Mouse (Mus musculus) macrophage (primary cell): ENCODE measurements around the gene Commd6. TPM values are rescaled to one million over a fixed set of nuclear protein-coding genes. Genes with fewer than 3 reads are reported as not detected.
A peak's percentile ranks its signal among the peaks of the same experiment; 100 is the strongest.
"Not testable (repeated sequence)": the region's sequence is repeated elsewhere in the genome, so short reads cannot be mapped to it uniquely, and the experiment has no call there.

ENCODE experiments used
- H3K27ac ChIP-seq: fragments of 350-480 bp; formaldehyde crosslinking; 2 replicates; pipeline ENCODE4 v1.9.0; 2021
- H3K36me3 ChIP-seq: fragments of 350-480 bp; formaldehyde crosslinking; 2 replicates; pipeline ENCODE4 v1.9.0; 2021; ENCODE audit errors: inconsistent target
- H3K4me3 ChIP-seq: fragments of 350-480 bp; formaldehyde crosslinking; 2 replicates; pipeline ENCODE4 v1.9.0; 2021; ENCODE audit errors: inconsistent target
- H3K79me2 ChIP-seq: fragments of 350-480 bp; formaldehyde crosslinking; 2 replicates; pipeline ENCODE4 v1.9.0; 2021; ENCODE audit errors: inconsistent target
- WGBS: methylation state at CpG from one replicate; pipeline ENCODE4 v1.1.7; 2026; ENCODE audit warnings: inconsistent platforms; ENCODE audit not compliant: missing documents; 5-methylcytosine and 5-hydroxymethylcytosine counted together
- polyA plus RNA-seq: library from polyadenylated mRNA; stranded (reverse); fragments of 250-400 nt; gene quantifications from 3 replicates; pipeline ENCODE4 v1.2.4, GENCODE M21; 2018; ENCODE audit warnings: inconsistent platforms

The Commd6 gene
- polyA plus RNA-seq, 1 experiment from 2014 or later: 40.0 TPM

GRCm38 (mm10) chr14:101596691-101597090 lies 43.8 kb downstream of the Commd6 start:
- H3K36me3 ChIP-seq: no peaks in the 10 kb centered on the region
- H3K4me3 ChIP-seq: no peak overlapping the region
- H3K27ac ChIP-seq: no peak overlapping the region
- peaks cover 54% of the 10 kb centered on the region; the same call in 1 of the 2 replicates for H3K79me2 ChIP-seq
- WGBS: 92% methylated on average over 9 of the region's 9 CpGs

GRCm38 (mm10) chr14:101595301-101596080 lies 45.0 kb downstream of the Commd6 start:
- H3K36me3 ChIP-seq: no peaks in the 10 kb centered on the region
- no peak overlapping the region for H3K4me3 ChIP-seq
- peak overlapping the region; percentile 54 for H3K27ac ChIP-seq
- 92% methylated on average over 13 of the region's 13 CpGs for WGBS
- peaks cover 57% of the 10 kb centered on the region; the same call in 1 of the 2 replicates for H3K79me2 ChIP-seq

GRCm38 (mm10) chr14:101594001-101594400 lies 46.5 kb downstream of the Commd6 start:
- WGBS: 83% methylated on average over 5 of the region's 5 CpGs
- H3K4me3 ChIP-seq: no peak overlapping the region
- H3K79me2 ChIP-seq: peaks cover 42% of the 10 kb centered on the region; the same call in 1 of the 2 replicates
- H3K36me3 ChIP-seq: no peaks in the 10 kb centered on the region
- H3K27ac ChIP-seq: peak overlapping the region; percentile 54

- no peaks in the 10 kb centered on the region for H3K36me3 ChIP-seq
- peaks cover 35% of the 10 kb centered on the region; the same call in 1 of the 2 replicates for H3K79me2 ChIP-seq
- 93% methylated on average over 7 of the region's 7 CpGs for WGBS
- H3K4me3 ChIP-seq: no peak overlapping the region
- H3K27ac ChIP-seq: no peak overlapping the region
Measured at GRCm38 (mm10) chr14:101593340-101593739, 47.1 kb downstream of the Commd6 start.

- WGBS: 97% methylated on average over 5 of the region's 5 CpGs
- no peak overlapping the region for H3K27ac ChIP-seq
- H3K4me3 ChIP-seq: no peak overlapping the region
- H3K36me3 ChIP-seq: no peaks in the 10 kb centered on the region
- H3K79me2 ChIP-seq: peaks cover 16% of the 10 kb centered on the region; the same call in 1 of the 2 replicates
Measured at GRCm38 (mm10) chr14:101591101-101591500, 49.4 kb downstream of the Commd6 start.

- not testable (repeated sequence) for H3K36me3 ChIP-seq, H3K27ac ChIP-seq, H3K4me3 ChIP-seq
- 95% methylated on average over 2 of the region's 4 CpGs for WGBS
- peaks cover 12% of the 10 kb centered on the region; the same call in 1 of the 2 replicates for H3K79me2 ChIP-seq
Measured at GRCm38 (mm10) chr14:101588209-101588991, 52.1 kb downstream of the Commd6 start.

- H3K27ac ChIP-seq, H3K79me2 ChIP-seq, H3K36me3 ChIP-seq, H3K4me3 ChIP-seq: not testable (repeated sequence)
- 46% methylated on average over 4 of the region's 6 CpGs for WGBS
Measured at GRCm38 (mm10) chr14:101587366-101588040, 53.0 kb downstream of the Commd6 start.

GRCm38 (mm10) chr14:101586096-101586495 lies 54.4 kb downstream of the Commd6 start:
- H3K79me2 ChIP-seq: peaks cover 2% of the 10 kb centered on the region; the same call in 1 of the 2 replicates
- WGBS: 43% methylated on average over 7 of the region's 7 CpGs
- H3K4me3 ChIP-seq: no peak overlapping the region
- H3K27ac ChIP-seq: no peak overlapping the region
- no peaks in the 10 kb centered on the region for H3K36me3 ChIP-seq

Other genes with a start within 250 kb of the Commd6 start
- gene Tbc1d4, start 31.5 kb downstream of the Commd6 start, polyA plus RNA-seq: 24.4 to 64.0 TPM (median 53.8 TPM) in 3 replicates
- 19.8 to 50.9 TPM (median 43.5 TPM) in 3 replicates for gene Uchl3, start 13.3 kb upstream of the Commd6 start, polyA plus RNA-seq
- not detected in 3 replicates for gene Gm9922, start 89.1 kb upstream of the Commd6 start, polyA plus RNA-seq
- gene Lmo7, start 89.3 kb upstream of the Commd6 start, polyA plus RNA-seq: not detected in 3 replicates